Mouse (Mus musculus): ENCODE data around the gene Nploc4. TPM values are rescaled to one million over a fixed set of nuclear protein-coding genes. Genes with fewer than 3 reads are reported as not detected.
A peak's percentile ranks its signal among the peaks of the same experiment; 100 is the strongest.

Nploc4 gene
- total RNA-seq, 1 experiment: 57.7 TPM

DNA sequence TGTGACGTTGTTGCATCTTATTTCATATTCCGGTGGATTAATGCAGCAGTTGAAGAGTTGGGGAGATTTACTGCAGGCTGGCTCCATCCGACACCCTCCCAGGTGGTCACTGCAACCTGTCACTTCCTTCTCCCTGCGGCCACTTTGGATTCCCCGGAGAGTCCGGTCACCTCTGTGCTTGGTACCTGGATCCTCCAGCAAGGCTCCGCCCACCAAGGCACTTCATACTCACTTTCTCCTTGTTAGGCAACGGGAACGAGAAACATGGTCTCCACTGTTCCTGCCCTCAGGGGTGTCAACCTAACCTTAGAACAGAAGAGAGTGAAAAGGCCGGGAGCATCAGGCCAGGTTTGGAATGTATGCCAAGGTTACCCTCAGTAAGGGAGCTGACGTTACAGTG, 86.8 kb downstream of the Nploc4 start:
- Histone ChIP-seq H3K27ac (ENCODE audit: insufficient read depth, low read depth, low read length, poor library complexity, severe bottlenecking) (peak overlapping the region; percentile 99), H3K4me3 (ENCODE audit: insufficient read depth in 1 of 2, low read depth in 1 of 2, low read length in 2 of 2, poor library complexity in 1 of 2, severe bottlenecking in 1 of 2) (peak overlapping the region; percentile 67 to 79), H3K9me3 (ENCODE audit: control insufficient read depth, insufficient read depth, low read depth, low read length) (no peaks in the 10 kb centered on the region), H3K9ac (ENCODE audit: insufficient read depth, low read depth, low read length, poor library complexity, severe bottlenecking) (peak overlapping the region; percentile 94), H3K36me3 (ENCODE audit: control insufficient read depth, insufficient read depth, low read length, poor library complexity, severe bottlenecking) (peaks cover 16% of the 10 kb centered on the region), H3K4me1 (ENCODE audit: control insufficient read depth in 2 of 2, insufficient read depth in 2 of 2, low read length in 2 of 2, poor library complexity in 1 of 2) (peaks cover 4 to 30% of the 10 kb centered on the region in 2 experiments; a peak in 3 of 4 replicates)
- DNase-seq (ENCODE audit: low read depth, low spot score): no peak
- no peak for TF ChIP-seq ZNF384 (IDR thresholded peaks at IDR 0.05; ENCODE audit: low read depth, low read length)
- TF ChIP-seq MAFK (IDR thresholded peaks at IDR 0.05; ENCODE audit: insufficient read depth, low read depth, low read length): no peak
- TF ChIP-seq CHD2 (IDR thresholded peaks at IDR 0.05; ENCODE audit: low read depth, low read length): no peak
- TF ChIP-seq ZC3H11A (IDR thresholded peaks at IDR 0.05; ENCODE audit: borderline replicate concordance, low read depth, low read length): no peak
- no peak for TF ChIP-seq HCFC1 (IDR thresholded peaks at IDR 0.05; ENCODE audit: borderline replicate concordance, insufficient read depth, low read length)
- in situ Hi-C loops (cut with MboI; ENCODE audit: low sequenced_read_pairs in 2 of 2, unreplicated experiment in 2 of 2): no loop called here

GRCm38 (mm10) chr11:120349986-120350702, 87.4 kb downstream of the Nploc4 start:
- Histone ChIP-seq H3K4me3 (ENCODE audit: insufficient read depth in 1 of 2, low read depth in 1 of 2, low read length in 2 of 2, poor library complexity in 1 of 2, severe bottlenecking in 1 of 2) (peak overlapping the region; percentile 67 to 79), H3K9me3 (ENCODE audit: control insufficient read depth, insufficient read depth, low read depth, low read length) (no peaks in the 10 kb centered on the region), H3K9ac (ENCODE audit: insufficient read depth, low read depth, low read length, poor library complexity, severe bottlenecking) (peak overlapping the region; percentile 94), H3K36me3 (ENCODE audit: control insufficient read depth, insufficient read depth, low read length, poor library complexity, severe bottlenecking) (peaks cover 19% of the 10 kb centered on the region), H3K4me1 (ENCODE audit: control insufficient read depth in 2 of 2, insufficient read depth in 2 of 2, low read length in 2 of 2, poor library complexity in 1 of 2) (peaks cover 4 to 30% of the 10 kb centered on the region in 2 experiments; a peak in 3 of 4 replicates), H3K27ac (ENCODE audit: insufficient read depth, low read depth, low read length, poor library complexity, severe bottlenecking) (peak overlapping the region; percentile 99)
- in situ Hi-C loops (cut with MboI; ENCODE audit: low sequenced_read_pairs in 2 of 2, unreplicated experiment in 2 of 2): no loop called here
- DNase-seq (ENCODE audit: low read depth, low spot score): peak; percentile 82
- TF ChIP-seq CHD2 (IDR thresholded peaks at IDR 0.05; ENCODE audit: low read depth, low read length): no peak
- no peak for TF ChIP-seq HCFC1 (IDR thresholded peaks at IDR 0.05; ENCODE audit: borderline replicate concordance, insufficient read depth, low read length)
- no peak for TF ChIP-seq ZNF384 (IDR thresholded peaks at IDR 0.05; ENCODE audit: low read depth, low read length)
- TF ChIP-seq MAFK (IDR thresholded peaks at IDR 0.05; ENCODE audit: insufficient read depth, low read depth, low read length): no peak
- no peak for TF ChIP-seq ZC3H11A (IDR thresholded peaks at IDR 0.05; ENCODE audit: borderline replicate concordance, low read depth, low read length)

DNA sequence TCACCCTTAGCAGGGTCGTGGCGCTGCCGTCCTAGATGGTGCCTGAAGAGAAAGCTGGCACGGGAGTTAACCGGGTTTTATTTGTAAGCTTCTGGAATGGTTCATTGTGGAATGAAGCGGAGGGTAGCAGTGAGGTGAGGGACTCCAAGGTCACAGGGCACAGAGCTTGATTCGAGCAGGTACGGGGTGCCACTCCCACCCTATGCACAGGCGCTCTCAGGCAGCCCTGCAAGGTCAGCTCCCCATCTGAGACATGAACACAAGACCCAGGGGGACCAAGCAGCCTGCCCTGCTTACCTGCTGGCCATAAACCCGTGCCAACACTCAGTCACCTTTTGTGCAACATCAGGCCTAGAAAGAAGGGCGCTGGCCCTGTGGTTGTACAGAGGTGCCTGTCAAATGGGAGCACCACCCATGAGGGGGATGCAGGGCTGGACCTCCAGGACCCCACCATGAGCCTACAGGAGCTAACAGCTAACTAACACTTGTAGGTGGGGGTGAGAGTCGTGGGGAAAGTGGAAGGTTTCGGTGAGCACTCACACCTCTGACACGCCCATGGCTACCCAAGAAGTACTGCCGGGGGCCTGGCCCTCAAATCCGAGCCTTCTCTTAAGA, 88.0 kb downstream of the Nploc4 start:
- no peak for DNase-seq (ENCODE audit: low read depth, low spot score)
- H3K27ac ChIP-seq (ENCODE audit: insufficient read depth, low read depth, low read length, poor library complexity, severe bottlenecking): peak overlapping the region; percentile 99
- TF ChIP-seq ZNF384 (IDR thresholded peaks at IDR 0.05; ENCODE audit: low read depth, low read length) (no peak), CHD2 (IDR thresholded peaks at IDR 0.05; ENCODE audit: low read depth, low read length) (no peak), ZC3H11A (IDR thresholded peaks at IDR 0.05; ENCODE audit: borderline replicate concordance, low read depth, low read length) (no peak), MAFK (IDR thresholded peaks at IDR 0.05; ENCODE audit: insufficient read depth, low read depth, low read length) (no peak), HCFC1 (IDR thresholded peaks at IDR 0.05; ENCODE audit: borderline replicate concordance, insufficient read depth, low read length) (no peak)
- no peaks in the 10 kb centered on the region for H3K9me3 ChIP-seq (ENCODE audit: control insufficient read depth, insufficient read depth, low read depth, low read length)
- peak overlapping the region; percentile 67 to 79 for H3K4me3 ChIP-seq (ENCODE audit: insufficient read depth in 1 of 2, low read depth in 1 of 2, low read length in 2 of 2, poor library complexity in 1 of 2, severe bottlenecking in 1 of 2)
- H3K4me1 ChIP-seq (ENCODE audit: control insufficient read depth in 2 of 2, insufficient read depth in 2 of 2, low read length in 2 of 2, poor library complexity in 1 of 2): peaks cover 4 to 30% of the 10 kb centered on the region in 2 experiments; a peak in 3 of 4 replicates
- in situ Hi-C loops (cut with MboI; ENCODE audit: low sequenced_read_pairs in 2 of 2, unreplicated experiment in 2 of 2): no loop called here
- H3K9ac ChIP-seq (ENCODE audit: insufficient read depth, low read depth, low read length, poor library complexity, severe bottlenecking): peak overlapping the region; percentile 94
- peaks cover 21% of the 10 kb centered on the region for H3K36me3 ChIP-seq (ENCODE audit: control insufficient read depth, insufficient read depth, low read length, poor library complexity, severe bottlenecking)

DNA sequence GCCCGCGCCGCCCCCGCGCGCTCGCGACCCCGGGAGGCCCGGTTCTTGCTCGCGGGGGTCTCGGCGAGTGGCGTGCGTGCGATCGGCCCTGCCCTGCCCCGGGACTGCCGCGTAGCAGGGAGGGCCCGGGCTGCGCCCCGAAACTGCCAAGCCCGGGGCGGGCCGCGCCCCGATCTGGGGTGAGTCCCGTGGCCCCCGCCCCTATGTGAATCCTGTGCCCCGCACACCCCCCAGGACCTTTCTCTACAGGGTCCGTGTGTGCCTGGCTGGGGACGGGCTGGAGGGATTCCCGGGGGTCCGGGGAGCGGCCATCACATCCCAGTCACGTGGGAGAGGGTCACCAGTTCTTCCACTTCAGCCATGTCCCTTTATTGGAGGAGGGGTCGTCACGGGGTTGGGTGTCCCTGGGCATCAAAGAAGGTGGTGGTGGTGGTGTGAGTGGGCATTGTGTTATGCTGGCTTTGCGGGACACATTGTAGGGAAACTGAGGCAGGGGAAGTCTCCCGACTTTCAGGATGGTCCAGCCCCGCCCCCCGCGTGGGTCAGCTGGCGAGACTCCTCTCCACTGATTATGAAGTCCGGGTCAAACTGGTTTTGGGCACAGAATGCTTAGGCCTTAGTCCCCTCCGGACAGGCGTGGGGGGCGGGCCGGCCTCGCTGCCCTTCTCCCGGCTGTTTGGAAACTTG, 88.7 kb downstream of the Nploc4 start:
- in situ Hi-C loops (cut with MboI; ENCODE audit: low sequenced_read_pairs in 2 of 2, unreplicated experiment in 2 of 2): no loop called here
- TF ChIP-seq CHD2 (IDR thresholded peaks at IDR 0.05; ENCODE audit: low read depth, low read length): no peak
- no peak for TF ChIP-seq MAFK (IDR thresholded peaks at IDR 0.05; ENCODE audit: insufficient read depth, low read depth, low read length)
- TF ChIP-seq HCFC1 (IDR thresholded peaks at IDR 0.05; ENCODE audit: borderline replicate concordance, insufficient read depth, low read length): no peak
- TF ChIP-seq ZC3H11A (IDR thresholded peaks at IDR 0.05; ENCODE audit: borderline replicate concordance, low read depth, low read length): no peak
- TF ChIP-seq ZNF384 (IDR thresholded peaks at IDR 0.05; ENCODE audit: low read depth, low read length): no peak
- peaks cover 3 to 29% of the 10 kb centered on the region in 2 experiments; a peak in 3 of 4 replicates for H3K4me1 ChIP-seq (ENCODE audit: control insufficient read depth in 2 of 2, insufficient read depth in 2 of 2, low read length in 2 of 2, poor library complexity in 1 of 2)

More for the DNA sequence above, 88.7 kb downstream of the Nploc4 start:
- Histone ChIP-seq H3K9me3 (ENCODE audit: control insufficient read depth, insufficient read depth, low read depth, low read length) (no peaks in the 10 kb centered on the region), H3K4me3 (ENCODE audit: insufficient read depth in 1 of 2, low read depth in 1 of 2, low read length in 2 of 2, poor library complexity in 1 of 2, severe bottlenecking in 1 of 2) (peak overlapping the region; percentile 67 to 79), H3K27ac (ENCODE audit: insufficient read depth, low read depth, low read length, poor library complexity, severe bottlenecking) (peak overlapping the region; percentile 99), H3K36me3 (ENCODE audit: control insufficient read depth, insufficient read depth, low read length, poor library complexity, severe bottlenecking) (peaks cover 21% of the 10 kb centered on the region), H3K9ac (ENCODE audit: insufficient read depth, low read depth, low read length, poor library complexity, severe bottlenecking) (peak overlapping the region; percentile 94)
- no peak for DNase-seq (ENCODE audit: low read depth, low spot score)
